Mouse (Mus musculus): Measurements from ENCODE around the gene Taar8b.
"Not testable (repeated sequence)": the region's sequence is repeated elsewhere in the genome, so short reads cannot be mapped to it uniquely, and the experiment has no call there.

Gene Taar8b

GRCm38 (mm10) chr10:24092194-24092593, at the start of gene Taar8b:
Taar8b (minus strand) TSS chr10:24092294.
- no peak for DNase-seq (ENCODE audit: extremely low read depth, insufficient read length, low spot score)

DNA sequence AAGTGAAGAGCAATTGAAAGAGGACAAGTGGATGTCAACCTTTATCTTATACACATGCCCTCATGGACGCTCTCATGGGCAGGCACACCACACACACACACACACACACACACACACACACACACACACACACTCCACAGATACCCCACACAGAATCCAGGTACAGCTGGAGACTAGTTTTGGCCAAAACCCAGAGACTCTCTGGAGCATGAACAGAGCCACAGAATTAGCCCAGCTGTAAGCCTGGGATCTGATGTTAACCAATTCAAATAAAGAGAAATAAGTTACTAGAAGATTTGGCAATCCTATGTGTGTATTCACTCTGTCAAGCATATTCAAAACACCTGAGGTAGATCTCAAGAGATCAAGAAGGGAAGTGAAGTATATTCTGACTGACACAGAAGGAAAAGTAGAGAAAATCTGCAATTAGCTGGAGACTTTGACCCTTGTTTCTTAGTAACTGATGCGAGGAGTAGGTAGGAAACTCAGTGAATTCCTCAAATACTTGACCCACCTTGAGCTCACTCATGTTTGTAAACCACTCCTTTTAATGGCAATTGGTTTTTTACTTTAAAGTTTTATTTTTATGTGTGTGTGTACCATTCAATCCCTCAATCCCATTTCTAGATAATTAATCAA, 46.6 kb upstream of the Taar8b start:
- DNase-seq (ENCODE audit: extremely low read depth, insufficient read length, low spot score): no peak

GRCm38 (mm10) chr10:24134071-24134645, 42.1 kb upstream of the Taar8b start:
- DNase-seq (ENCODE audit: extremely low read depth, insufficient read length, low spot score): no peak

DNA sequence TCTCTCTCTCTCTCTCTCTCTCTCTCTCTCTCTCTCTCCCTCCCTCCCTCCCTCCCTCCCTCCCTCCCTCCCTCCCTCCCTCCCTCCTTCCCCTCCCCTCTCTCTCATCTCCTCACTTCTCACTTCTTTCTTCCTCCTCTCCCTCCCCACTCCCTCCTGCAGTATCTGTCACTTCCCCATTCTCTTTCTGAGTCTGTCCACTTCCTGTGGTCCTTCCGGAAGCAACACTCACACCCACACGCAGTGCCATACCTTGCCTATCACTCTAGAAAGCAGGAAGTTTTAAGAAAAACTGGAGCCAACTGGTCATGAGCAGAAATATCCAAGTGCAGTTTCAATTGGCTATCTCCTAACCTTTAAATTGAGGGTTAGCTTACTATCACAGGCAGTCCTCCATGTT, 41.0 kb upstream of the Taar8b start:
- DNase-seq (ENCODE audit: extremely low read depth, insufficient read length, low spot score): no peak

GRCm38 (mm10) chr10:24132273-24132672, 40.2 kb upstream of the Taar8b start:
- DNase-seq (ENCODE audit: extremely low read depth, insufficient read length, low spot score): no peak

DNA sequence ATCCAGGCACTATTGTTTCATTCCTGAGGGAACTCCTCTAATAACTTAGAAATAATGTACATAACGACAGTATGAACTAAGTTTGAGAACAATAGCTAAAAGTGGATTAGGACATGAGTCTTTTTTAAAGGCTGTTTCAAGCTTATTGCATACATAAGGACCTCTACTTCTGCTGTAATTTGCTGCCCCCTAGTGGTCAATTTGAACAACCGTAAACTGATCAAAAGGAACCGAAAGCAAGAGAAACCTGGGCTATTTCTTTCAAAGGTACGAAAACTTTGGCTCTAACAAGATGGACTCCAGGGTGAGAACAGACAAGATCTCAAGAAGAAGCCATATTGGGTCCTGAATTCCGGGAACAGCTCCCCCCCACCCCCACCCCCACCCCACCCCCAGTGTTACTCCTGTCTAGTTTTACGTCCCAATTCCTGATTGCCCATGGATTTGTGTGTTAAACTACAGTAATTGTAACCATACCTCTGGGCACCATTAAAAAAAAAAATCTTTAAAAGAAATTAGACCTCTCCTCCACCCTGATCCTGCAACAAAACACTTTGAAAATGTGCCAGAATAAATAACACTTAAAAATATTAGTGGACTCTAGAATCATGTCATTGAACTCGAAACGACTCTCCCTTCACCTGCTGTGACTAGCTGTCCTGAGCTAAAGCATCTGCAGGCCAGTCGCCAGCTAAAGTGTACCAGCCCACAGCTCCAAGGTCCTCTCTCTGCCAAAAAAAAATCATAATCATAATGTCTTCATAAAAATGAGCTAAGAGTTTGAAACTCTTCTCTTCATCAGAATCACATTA, 39.6 kb upstream of the Taar8b start:
- peak; percentile 57 for DNase-seq (ENCODE audit: extremely low read depth, insufficient read length, low spot score)

DNA sequence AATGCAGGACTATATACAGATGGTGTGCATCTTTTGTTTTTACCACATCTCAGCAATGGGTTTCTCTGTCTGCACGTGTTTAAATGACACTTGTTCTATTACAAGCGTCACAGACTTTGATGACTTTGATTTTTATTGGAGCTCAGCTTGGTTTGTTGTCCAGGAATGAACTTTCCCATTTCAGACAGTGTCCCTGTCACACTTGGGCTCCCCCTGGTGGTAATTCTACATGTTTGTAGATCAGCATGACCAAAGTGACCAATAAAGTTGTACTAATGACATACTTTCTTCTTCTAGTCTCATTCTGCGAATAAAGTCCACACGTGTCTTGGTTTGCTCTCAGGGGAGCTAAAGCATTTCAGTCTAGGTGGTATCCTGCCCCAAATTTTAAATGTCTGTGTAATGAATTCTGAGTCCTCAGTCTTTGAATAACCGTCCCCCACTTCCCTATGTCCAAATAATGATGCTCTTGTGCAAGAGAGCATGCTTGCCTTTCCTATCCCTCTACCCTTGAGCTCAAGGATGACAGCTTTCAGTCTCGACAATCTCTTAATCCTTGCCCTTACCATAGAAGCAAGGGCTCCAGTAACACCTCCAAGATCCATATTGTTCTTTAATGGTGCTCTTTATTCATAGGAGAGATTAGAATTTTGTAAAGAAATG, 19.2 kb upstream of the Taar8b start:
- no peak for DNase-seq (ENCODE audit: extremely low read depth, insufficient read length, low spot score)

DNA sequence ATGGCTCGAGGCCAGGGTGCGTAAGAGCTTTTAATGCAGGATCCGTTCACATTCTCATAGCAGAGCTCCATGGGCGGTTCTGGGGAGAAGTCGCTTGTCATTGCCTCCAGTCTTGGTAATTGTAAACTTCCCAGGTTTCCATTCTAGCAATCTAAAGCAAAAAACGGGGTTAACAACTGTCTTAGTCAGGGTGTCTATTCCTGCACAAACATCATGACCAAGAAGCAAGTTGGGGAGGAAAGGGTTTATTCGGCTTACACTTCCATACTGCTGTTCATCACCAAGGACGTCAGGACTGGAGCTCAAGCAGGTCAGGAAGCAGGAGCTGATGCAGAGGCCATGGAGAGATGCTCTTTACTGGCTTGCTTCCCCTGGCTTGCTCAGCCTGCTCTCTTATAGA, 17.3 kb upstream of the Taar8b start, which contains the start of gene Taar9:
Taar9 (minus strand) TSS at position 101 of the 400 bp plus-strand sequence.
- not testable (repeated sequence) for DNase-seq (ENCODE audit: extremely low read depth, insufficient read length, low spot score)

GRCm38 (mm10) chr10:24108236-24108635, 16.1 kb upstream of the Taar8b start:
- no peak for DNase-seq (ENCODE audit: extremely low read depth, insufficient read length, low spot score)

- no peak for DNase-seq (ENCODE audit: extremely low read depth, insufficient read length, low spot score)
Observed at GRCm38 (mm10) chr10:24107747-24108146, 15.7 kb upstream of the Taar8b start.

- DNase-seq (ENCODE audit: extremely low read depth, insufficient read length, low spot score): not testable (repeated sequence)
Observed at GRCm38 (mm10) chr10:24103299-24103698, 11.2 kb upstream of the Taar8b start.

GRCm38 (mm10) chr10:24101812-24102211, 9.7 kb upstream of the Taar8b start, which contains the start of gene Taar8c:
Taar8c (minus strand) TSS chr10:24101912.
- not testable (repeated sequence) for DNase-seq (ENCODE audit: extremely low read depth, insufficient read length, low spot score)

- DNase-seq (ENCODE audit: extremely low read depth, insufficient read length, low spot score): not testable (repeated sequence)
Observed at GRCm38 (mm10) chr10:24097010-24097409, 4.9 kb upstream of the Taar8b start.

GRCm38 (mm10) chr10:24087168-24087567, 4.9 kb downstream of the Taar8b start:
- no peak for DNase-seq (ENCODE audit: extremely low read depth, insufficient read length, low spot score)

DNA sequence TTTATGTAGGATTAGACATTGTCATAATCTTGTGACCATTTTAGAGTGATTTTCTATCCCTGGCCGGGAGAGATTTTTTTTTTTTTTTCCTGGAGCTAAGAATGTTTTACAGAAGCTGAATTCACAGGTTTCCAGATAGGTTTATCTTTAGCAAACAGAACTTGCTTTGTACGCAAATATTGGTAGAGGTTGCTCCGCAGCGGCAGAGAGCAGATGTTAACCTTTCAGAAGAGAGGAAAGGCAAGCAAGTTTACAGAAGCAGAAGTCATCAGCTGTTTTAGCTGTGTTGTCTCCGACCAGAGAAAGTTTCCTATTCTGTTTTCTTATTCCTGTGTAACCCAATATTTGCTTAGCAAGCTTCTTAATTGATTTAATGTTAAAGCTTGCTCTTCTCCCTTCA, 5.5 kb downstream of the Taar8b start:
- DNase-seq (ENCODE audit: extremely low read depth, insufficient read length, low spot score): no peak

GRCm38 (mm10) chr10:24085936-24086335, 6.2 kb downstream of the Taar8b start:
- no peak for DNase-seq (ENCODE audit: extremely low read depth, insufficient read length, low spot score)

DNA sequence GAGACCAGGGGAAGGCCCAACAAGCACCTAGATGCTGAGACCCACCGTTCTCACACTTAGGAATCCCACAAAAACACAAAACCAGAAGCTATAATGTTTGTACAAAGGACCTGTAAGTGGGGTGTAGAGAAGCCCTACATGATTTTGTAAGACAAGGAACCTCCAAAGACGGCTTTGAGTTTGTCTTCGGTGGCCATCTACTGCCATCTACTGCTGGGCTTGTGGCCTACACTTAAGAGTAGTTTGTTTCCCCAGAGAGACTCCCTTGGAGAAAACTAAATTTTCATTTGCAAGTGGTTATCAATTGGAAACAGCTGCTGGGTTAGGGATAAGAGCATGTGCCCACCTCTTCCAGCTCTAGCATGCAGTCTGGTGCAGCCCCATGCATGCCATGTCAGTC, 11.9 kb downstream of the Taar8b start:
- DNase-seq (ENCODE audit: extremely low read depth, insufficient read length, low spot score): no peak

- not testable (repeated sequence) for DNase-seq (ENCODE audit: extremely low read depth, insufficient read length, low spot score)
Observed at GRCm38 (mm10) chr10:24076200-24076599, 15.9 kb downstream of the Taar8b start, which contains the start of gene Taar8a. Taar8a (plus strand) TSS chr10:24076500.

DNA sequence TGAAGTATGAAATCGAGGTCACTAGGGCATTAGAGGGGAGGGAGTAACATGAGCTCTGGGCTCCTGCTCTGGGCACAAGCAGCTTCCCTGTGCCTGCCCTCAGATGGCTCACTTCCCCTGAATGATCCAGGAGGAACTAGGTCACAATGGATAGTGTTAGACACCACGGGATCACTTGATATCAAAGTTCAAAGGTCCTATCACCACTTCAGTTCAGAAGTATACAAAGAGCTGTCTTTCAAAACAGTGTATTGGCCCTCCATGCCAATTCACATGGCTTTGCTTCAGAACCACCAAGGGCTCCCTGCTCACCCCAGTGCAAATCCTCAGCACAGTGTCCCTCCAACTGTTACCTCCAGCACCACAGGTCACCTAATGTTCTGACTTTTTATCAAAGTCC, 17.3 kb downstream of the Taar8b start:
- not testable (repeated sequence) for DNase-seq (ENCODE audit: extremely low read depth, insufficient read length, low spot score)

GRCm38 (mm10) chr10:24058986-24059385, 33.1 kb downstream of the Taar8b start:
- DNase-seq (ENCODE audit: extremely low read depth, insufficient read length, low spot score): no peak

GRCm38 (mm10) chr10:24052039-24052438, 40.1 kb downstream of the Taar8b start:
- no peak for DNase-seq (ENCODE audit: extremely low read depth, insufficient read length, low spot score)
